Mouse (Mus musculus) gastrocnemius, adult 18-20 months (tissue): ENCODE measurements around the gene Ddx19b. TPM values are rescaled to one million over a fixed set of nuclear protein-coding genes. Genes with fewer than 3 reads are reported as not detected.
A peak's percentile ranks its signal among the peaks of the same experiment; 100 is the strongest.
"Not testable (repeated sequence)": the region's sequence is repeated elsewhere in the genome, so short reads cannot be mapped to it uniquely, and the experiment has no call there.

Experiments
- DNase-seq: peaks from one replicate; pipeline ENCODE4 v3.0.0; 2021; ENCODE audit warnings: low spot score
- microRNA-seq: library from miRNA; unstranded; fragments of <30 nt; microRNA quantifications from one replicate; pipeline ENCODE4 v1.2.0, GENCODE M21; 2021
- total RNA-seq, 2 experiments: library from RNA; stranded (reverse); gene quantifications; 2 replicates each; pipeline ENCODE4 v1.2.3; 2021

Gene Ddx19b
- total RNA-seq, 2 experiments from 2014 or later: 10.8 to 11.7 TPM

DNA sequence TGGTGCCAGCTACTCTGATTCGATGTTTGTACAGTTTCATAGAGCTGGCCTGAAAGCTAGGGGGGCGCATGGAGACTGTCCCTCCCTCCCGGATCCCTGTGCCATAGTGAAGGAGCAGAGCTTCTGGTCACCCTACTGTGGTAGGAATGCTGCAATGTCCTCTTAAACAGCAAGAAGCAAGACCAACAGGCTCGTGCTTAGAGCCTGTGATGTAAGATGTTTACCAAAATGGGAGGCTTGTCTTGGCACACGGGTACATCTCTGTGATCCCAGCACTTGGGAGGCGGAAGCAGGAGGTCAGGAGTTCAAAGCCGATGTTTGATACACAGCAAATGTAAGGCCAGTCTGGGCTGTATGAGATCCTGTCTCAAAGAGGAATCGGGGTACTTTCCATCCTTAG lies 65.0 kb downstream of the Ddx19b start:
- no peak for DNase-seq

DNA sequence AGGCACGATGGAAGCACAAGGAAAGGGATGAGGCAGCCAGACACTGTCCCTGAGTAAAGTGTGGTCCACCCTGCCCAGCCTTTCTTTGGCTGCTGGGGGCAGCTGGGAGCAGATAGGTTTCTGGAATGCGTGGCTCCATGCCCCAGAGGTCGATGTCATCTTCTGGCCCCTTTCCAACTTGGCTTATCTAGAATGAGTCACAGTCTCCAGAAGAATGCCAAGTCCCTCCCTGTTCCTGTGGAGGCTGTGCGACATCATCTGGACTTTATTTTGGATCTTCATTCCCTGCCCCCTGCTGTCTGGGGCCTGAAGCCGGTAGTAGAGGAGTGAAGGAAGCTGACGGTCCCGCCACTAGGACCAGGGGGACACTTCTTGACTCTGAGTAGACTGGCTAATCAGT lies 66.0 kb downstream of the Ddx19b start:
- peak; percentile 90 for DNase-seq

DNA sequence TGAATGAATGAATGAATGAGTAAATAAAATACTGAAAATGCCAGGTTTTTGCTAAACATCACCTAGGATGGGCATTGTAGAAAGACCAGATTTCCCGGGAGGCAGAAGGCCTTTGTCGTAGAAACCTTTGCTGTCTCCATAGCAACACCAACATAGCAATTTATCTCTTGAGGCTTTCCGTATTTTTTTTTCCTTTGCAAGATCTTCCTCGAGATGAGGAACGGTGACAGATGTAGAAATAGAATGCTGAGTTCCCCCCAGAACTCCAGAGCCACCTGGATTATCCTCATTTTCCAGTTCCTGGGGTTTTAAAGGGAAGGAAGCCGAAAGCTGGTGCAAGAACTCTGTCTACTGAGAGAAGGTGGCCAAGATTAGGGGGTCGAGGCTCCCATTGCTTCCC lies 66.9 kb downstream of the Ddx19b start:
- DNase-seq: no peak

DNA sequence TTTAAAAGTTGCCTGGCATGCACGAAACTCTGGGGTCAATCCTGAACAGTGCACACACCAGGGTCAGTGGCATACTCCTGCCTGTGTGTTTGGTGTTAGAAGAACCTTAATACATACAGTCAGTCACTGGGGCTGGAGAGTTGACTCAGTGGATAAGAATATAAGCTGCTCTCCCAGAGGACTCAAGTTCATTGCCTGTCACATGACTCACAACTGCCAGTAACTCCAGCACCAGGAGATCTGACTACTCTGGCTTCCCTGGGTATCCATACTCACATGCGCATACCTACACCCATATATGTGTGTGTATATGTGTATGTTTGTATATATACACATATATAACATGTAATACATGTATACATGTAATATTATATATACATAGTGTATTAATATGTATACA lies 68.5 kb downstream of the Ddx19b start:
- no peak for DNase-seq

DNA sequence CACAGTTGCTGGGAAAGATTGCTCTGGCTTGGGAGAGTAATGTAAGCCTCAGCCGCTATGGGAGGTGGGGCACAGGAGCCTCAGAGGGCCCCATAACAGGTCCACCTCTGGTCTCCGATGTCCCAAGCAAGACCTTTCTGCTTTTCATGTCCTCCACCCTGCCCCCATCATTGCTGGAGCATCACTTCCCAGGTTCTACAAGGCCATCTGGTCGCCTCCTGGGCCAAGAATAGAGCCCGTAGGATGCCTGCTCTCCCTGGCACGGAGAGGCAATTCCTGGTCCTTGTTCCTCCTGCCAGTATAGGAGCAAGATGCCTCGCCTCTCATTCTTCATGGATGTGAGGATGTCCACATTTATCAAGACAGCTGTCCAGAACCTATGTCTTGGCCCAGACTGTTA lies 71.6 kb downstream of the Ddx19b start:
- DNase-seq: no peak

DNA sequence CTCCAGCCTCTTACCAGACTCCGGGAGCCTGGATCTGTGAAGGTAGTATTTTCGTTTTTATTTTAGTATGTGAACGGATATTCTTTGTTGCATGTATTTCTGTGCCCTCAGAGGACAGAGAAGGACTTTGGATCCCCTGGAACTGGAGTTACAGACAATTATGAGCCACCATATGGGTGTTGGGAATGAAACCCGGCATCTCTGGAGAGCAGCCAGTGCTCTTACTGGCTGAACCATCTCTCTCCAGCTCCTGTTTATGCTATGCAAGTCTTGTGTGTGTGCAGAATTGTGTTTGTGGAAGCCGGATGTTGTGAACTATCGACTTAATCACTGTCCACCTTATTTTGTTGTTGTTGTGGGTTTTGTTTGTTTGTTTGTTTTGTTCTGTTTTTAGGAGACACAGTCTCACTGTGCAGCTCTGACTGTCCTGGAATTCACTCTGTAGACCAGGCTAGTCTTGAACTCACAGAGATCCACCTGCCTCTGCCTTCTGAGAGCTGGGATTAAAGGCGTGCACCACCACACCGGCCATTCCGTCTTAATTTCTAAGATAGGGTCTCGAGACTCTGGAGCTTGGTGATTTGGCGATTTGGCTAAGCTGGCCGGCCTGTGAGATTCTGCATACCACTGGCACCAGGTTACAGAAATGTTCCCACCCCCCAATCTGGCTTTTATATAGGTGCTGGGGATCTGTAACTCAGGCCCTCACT lies 72.3 kb downstream of the Ddx19b start:
- DNase-seq: no peak

DNA sequence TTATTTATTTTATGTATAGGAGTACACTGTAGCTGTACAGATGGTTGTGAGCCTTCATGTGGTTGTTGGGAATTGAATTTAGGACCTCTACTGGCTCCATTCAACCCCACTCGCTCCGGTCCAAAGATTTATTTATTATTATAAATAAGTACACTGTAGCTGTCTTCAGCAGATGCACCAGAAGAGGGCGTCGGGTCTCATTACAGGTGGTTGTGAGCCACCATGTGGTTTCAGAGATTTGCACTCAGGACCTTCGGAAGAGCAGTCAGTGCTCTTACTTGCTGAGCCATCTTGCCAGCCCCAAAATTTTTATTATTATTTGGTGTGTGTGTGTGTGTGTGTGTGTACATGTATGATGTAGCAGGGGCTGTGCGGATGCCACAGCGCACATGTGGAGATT lies 73.0 kb downstream of the Ddx19b start:
- not testable (repeated sequence) for DNase-seq

DNA sequence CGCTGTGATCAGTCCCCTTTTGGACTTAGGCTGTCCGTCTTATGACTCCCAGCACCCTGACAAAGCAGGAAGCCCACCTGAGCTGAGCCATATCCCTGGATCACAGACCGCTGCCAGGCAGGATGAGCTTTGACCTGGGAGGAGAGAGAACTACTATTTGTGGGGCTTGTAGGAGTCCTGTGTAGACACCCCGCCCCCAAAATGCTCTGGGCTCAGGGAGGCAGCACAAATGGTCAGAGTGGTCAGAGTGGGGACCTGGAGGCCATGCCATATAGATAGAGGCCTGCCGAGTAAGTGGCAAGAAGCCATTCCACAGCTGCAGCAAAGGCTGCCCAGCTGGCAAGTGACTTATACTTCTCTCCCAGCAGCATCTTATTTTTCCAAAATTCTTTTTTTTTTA lies 73.4 kb downstream of the Ddx19b start:
- no peak for DNase-seq

DNA sequence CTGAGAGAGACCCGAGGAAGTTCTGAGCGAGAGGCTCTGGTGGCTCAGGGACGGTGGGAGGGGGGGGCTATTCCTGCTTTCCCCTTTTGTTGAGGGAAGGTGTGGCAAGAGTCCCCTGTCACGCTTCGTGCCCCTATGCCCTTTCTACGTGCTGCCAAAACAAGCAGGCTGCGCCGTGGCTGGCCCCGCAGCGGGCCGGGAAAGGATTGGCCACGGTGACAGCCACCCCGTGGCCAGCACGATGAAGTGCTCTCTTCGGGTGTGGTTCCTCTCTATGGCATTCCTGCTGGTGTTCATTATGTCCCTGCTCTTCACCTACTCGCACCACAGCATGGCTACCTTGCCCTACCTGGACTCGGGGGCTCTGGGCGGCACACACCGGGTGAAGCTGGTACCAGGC lies 74.1 kb downstream of the Ddx19b start:
- DNase-seq: no peak

DNA sequence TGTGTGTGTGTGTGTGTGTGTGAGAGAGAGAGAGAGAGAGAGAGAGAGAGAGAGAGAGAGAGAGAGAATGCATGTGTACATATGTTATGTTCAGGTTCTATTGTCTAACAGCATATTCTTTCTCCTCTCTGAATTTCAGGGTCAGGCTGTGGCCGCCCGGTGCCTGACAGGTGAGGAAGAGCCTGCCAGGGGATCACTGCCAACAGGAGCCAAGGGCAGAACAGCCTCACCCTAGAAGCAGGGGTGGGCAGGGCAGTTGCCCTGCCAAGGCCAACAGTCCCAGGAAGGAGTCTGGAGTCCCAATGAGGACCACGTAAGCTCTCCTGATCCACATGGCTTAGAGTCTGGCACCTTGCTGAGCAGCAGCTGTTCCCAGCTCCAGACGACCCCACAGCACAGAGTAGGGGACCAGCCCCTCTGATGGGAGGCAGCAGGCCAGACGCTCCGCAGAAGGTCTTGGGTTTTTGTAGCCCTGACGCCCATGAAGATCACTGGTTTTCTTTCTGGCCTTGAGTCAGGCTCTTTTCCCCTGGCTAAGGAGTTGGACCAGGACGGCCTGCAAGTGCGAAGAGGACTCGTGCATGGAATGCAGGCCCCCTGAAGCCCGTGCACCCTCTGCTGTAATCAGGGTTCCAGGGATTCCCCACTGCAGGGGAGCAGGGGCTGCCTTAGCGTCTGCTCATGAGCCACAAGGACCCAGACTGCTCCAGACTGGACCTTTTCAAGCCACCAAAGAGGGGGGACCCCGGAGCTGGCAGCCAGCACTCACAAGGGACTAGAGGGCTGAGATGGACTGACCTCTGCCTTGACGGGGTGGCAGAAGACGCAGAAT lies 74.7 kb downstream of the Ddx19b start:
- DNase-seq: no peak

DNA sequence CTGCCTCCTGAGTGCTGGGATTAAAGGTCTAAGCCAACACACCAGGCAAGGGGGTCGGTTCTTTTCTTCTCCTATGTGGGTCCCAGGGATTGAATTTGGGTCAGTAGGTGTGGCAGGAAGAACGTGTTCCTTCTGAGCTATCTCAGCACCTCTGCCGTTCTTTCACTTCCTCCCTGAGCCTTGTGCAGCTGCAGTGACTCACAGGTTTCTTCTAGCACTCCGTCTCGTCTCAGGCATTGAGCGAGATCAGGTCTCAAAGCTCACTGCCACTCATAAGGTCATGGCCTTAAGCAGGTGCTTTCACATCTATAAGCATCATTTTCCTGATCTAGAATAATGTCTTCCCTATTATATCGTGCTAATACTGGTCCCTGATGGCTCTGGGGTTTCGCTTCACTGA lies 76.8 kb downstream of the Ddx19b start:
- no peak for DNase-seq

Small RNA genes within 50 kb of the gene (microRNA-seq; reads per million reads assigned to microRNA genes)
- not detected for gene Gm24103
- 6.8 reads per million, percentile 17 among the genes with 10 or more reads in this experiment for gene Mir3473d

Other genes starting within 250 kb of the Ddx19b start
- 1 to 10 TPM; 5.2 to 5.7 TPM for gene Il34, start 225.8 kb downstream of the Ddx19b start, total RNA-seq
- 10 to 100 TPM; 63.7 to 63.8 TPM for gene Cog4, start 185.2 kb downstream of the Ddx19b start, total RNA-seq
- 10 to 100 TPM; 13.2 to 16.1 TPM for gene Sf3b3, start 185.0 kb downstream of the Ddx19b start, total RNA-seq
- gene Fuk, start 129.3 kb downstream of the Ddx19b start, total RNA-seq: 1 to 10 TPM; 3.6 to 4.4 TPM
- gene St3gal2, start 111.8 kb downstream of the Ddx19b start, total RNA-seq: 10 to 100 TPM; 45.6 to 54.6 TPM
- gene Ddx19a, start 34.0 kb downstream of the Ddx19b start, total RNA-seq: 10 to 100 TPM; 27.2 to 31.8 TPM
- gene Aars, start 1.4 kb upstream of the Ddx19b start, total RNA-seq: 10 to 100 TPM; 43.1 to 54.1 TPM
- not detected for gene Exosc6, start 24.6 kb upstream of the Ddx19b start, total RNA-seq
- under 1 TPM; 0.38 to 0.62 TPM for gene Clec18a, start 60.7 kb upstream of the Ddx19b start, total RNA-seq
- 100 to 1,000 TPM; 115 to 127 TPM for gene Pdpr, start 62.9 kb upstream of the Ddx19b start, total RNA-seq
- gene Glg1, start 227.5 kb upstream of the Ddx19b start, total RNA-seq: 10 to 100 TPM; 30.5 to 35.0 TPM